36 mouse cellular contexts compared by ENCODE assay signal in genomic region chr5:108518106-108518885, GRCm38 (mm10). TPM values are rescaled to one million over a fixed set of nuclear protein-coding genes. Genes with fewer than 3 reads are reported as not detected.
DNase-seq lines count a peak whose midpoint lies in the region; ATAC-seq and TF ChIP-seq lines count a peak whose summit lies in the region.
"Had no signal": no experiment of that assay in that cellular context is flagged by ENCODE, and none has a peak within 500 bp of the region (broad histone marks: within the 10 kb centered on the region; RNA-seq: fewer than 3 reads in every experiment).

No protein-coding gene starts in this region.

- H3K27me3 ChIP-seq in stomach, postnatal 0 days (ENCODE audit: control insufficient read depth, insufficient read depth, low read length), result no peaks in the 10 kb centered on the region
- H3K27me3 ChIP-seq in midbrain, postnatal 0 days (ENCODE audit: insufficient read depth, low read length), result no peaks in the 10 kb centered on the region
- H3K27me3 ChIP-seq: embryonic facial prominence, embryonic 15.5 days; forebrain, embryonic 13.5 days; heart, embryonic 13.5 days; limb, embryonic 12.5 days; liver, embryonic 15.5 days; neural tube, embryonic 12.5 days had no signal

- no peak for TF ChIP-seq CTCF in stomach, postnatal 0 days (IDR thresholded peaks at IDR 0.05; ENCODE audit: low read depth)
- TF ChIP-seq CTCF in midbrain, postnatal 0 days (IDR thresholded peaks at IDR 0.05), result no peak

- H3K27ac ChIP-seq in stomach, postnatal 0 days (replicated peaks), result no peak overlapping the region
- H3K27ac ChIP-seq in midbrain, postnatal 0 days (ENCODE audit: low read depth, low read length), result no peak overlapping the region
- H3K27ac ChIP-seq: embryonic facial prominence, embryonic 10.5 days; embryonic facial prominence, embryonic 15.5 days; forebrain, embryonic 13.5 days; heart, embryonic 13.5 days; hindbrain, embryonic 14.5 days; left cerebral cortex, adult 2 months; limb, embryonic 12.5 days; liver, embryonic 15.5 days; neural tube, embryonic 12.5 days had no signal

- peak; percentile 80 for DNase-seq in heart, adult 11 months
- DNase-seq in heart, adult 8-10 months (ENCODE audit: low spot score), result no peak
- peak; percentile 81 for DNase-seq in cerebellum, adult 11-12 months
- peak; percentile 82 for DNase-seq in cerebellum, adult 9-11 months
- peak; percentile 9 for DNase-seq in stomach, postnatal 0 days (ENCODE audit: low spot score)
- no peak for DNase-seq in midbrain, postnatal 0 days (ENCODE audit: low spot score)
- no peak for DNase-seq in adrenal gland, postnatal 4 days (ENCODE audit: low spot score in 2 of 2)
- no peak for DNase-seq in kidney, postnatal 14 days
- DNase-seq: adrenal gland, adult 8-10 months; gastrocnemius, postnatal 14 days; heart, postnatal 10 days; kidney, adult 9 months; kidney, postnatal 10 days; lung, embryonic 14.5 days; lung, postnatal 14 days; right cerebral cortex, adult 18-20 months; right cerebral cortex, postnatal 4 days; thymus, postnatal 4 days had no signal

- no peak overlapping the region for H3K9ac ChIP-seq in stomach, postnatal 0 days (ENCODE audit: low read length)
- H3K9ac ChIP-seq in midbrain, postnatal 0 days (replicated peaks; ENCODE audit: low read length, poor library complexity, severe bottlenecking), result no peak overlapping the region
- H3K9ac ChIP-seq: embryonic facial prominence, embryonic 15.5 days; forebrain, embryonic 13.5 days; heart, embryonic 13.5 days; hindbrain, embryonic 14.5 days; limb, embryonic 12.5 days; liver, embryonic 15.5 days; lung, embryonic 14.5 days; neural tube, embryonic 12.5 days had no signal

- 76% methylated on average over 9 of the region's 9 CpGs for WGBS in stomach, postnatal 0 days
- 85% methylated on average over 9 of the region's 9 CpGs for WGBS in midbrain, postnatal 0 days

- no peak overlapping the region for H3K4me3 ChIP-seq in stomach, postnatal 0 days (ENCODE audit: low read depth, low read length)
- H3K4me3 ChIP-seq in midbrain, postnatal 0 days (ENCODE audit: low read depth, low read length), result no peak overlapping the region
- H3K4me3 ChIP-seq: embryonic facial prominence, embryonic 10.5 days; embryonic facial prominence, embryonic 15.5 days; forebrain, embryonic 13.5 days; heart, embryonic 13.5 days; left cerebral cortex, adult 2 months; limb, embryonic 12.5 days; liver, embryonic 15.5 days; myocyte; neural tube, embryonic 12.5 days had no signal

- TF ChIP-seq EP300 in stomach, postnatal 0 days (optimal IDR thresholded peaks at IDR 0.05), result no peak

- H3K4me2 ChIP-seq in stomach, postnatal 0 days (replicated peaks; ENCODE audit: low read depth), result no peak overlapping the region
- no peak overlapping the region for H3K4me2 ChIP-seq in midbrain, postnatal 0 days (ENCODE audit: low read depth, low read length, poor library complexity, severe bottlenecking)
- H3K4me2 ChIP-seq: embryonic facial prominence, embryonic 15.5 days; forebrain, embryonic 13.5 days; heart, embryonic 13.5 days; hindbrain, embryonic 14.5 days; limb, embryonic 12.5 days; liver, embryonic 15.5 days; lung, embryonic 14.5 days; midbrain, embryonic 11.5 days; neural tube, embryonic 12.5 days had no signal

- no peaks in the 10 kb centered on the region for H3K36me3 ChIP-seq in stomach, postnatal 0 days (ENCODE audit: control insufficient read depth, insufficient read depth, low read length)
- H3K36me3 ChIP-seq in midbrain, postnatal 0 days (ENCODE audit: insufficient read depth, low read length), result peaks cover 27% of the 10 kb centered on the region; the same call in 1 of the 2 replicates
- H3K36me3 ChIP-seq: embryonic facial prominence, embryonic 10.5 days; embryonic facial prominence, embryonic 15.5 days; heart, embryonic 13.5 days; limb, embryonic 12.5 days; liver, embryonic 15.5 days had no signal

- H3K9me3 ChIP-seq in stomach, postnatal 0 days (ENCODE audit: control insufficient read depth, low read length), result no peaks in the 10 kb centered on the region
- no peaks in the 10 kb centered on the region for H3K9me3 ChIP-seq in midbrain, postnatal 0 days (ENCODE audit: low read length)
- H3K9me3 ChIP-seq: embryonic facial prominence, embryonic 10.5 days; embryonic facial prominence, embryonic 15.5 days; forebrain, embryonic 13.5 days; heart, embryonic 13.5 days; limb, embryonic 12.5 days; liver, embryonic 15.5 days; neural tube, embryonic 12.5 days had no signal

- no peaks in the 10 kb centered on the region for H3K4me1 ChIP-seq in stomach, postnatal 0 days (replicated peaks; ENCODE audit: control insufficient read depth, insufficient read depth)
- no peaks in the 10 kb centered on the region for H3K4me1 ChIP-seq in midbrain, postnatal 0 days (ENCODE audit: insufficient read depth, low read length)
- H3K4me1 ChIP-seq: embryonic facial prominence, embryonic 15.5 days; heart, embryonic 13.5 days; neural tube, embryonic 12.5 days had no signal

- ATAC-seq in stomach, postnatal 0 days (ENCODE audit: low FRiP score, low TSS enrichment), result no peak
- no peak for ATAC-seq in midbrain, postnatal 0 days (ENCODE audit: low FRiP score)
- ATAC-seq: forebrain, embryonic 13.5 days; intestine, postnatal 0 days; midbrain, embryonic 16.5 days had no signal

RNA-seq across cellular contexts. Expression of gene Cplx1, which starts 31.5 kb away (rescaled TPM):
- total RNA-seq in heart, adult 8-10 months (2022), result under 1 TPM; 0.22 to 0.24 (median 0.22) TPM
- polyA plus RNA-seq in stomach, postnatal 0 days (2015; fragmentation: Nextera tagmentation; extraction: Ambion mirVana), result 1.8 and 2.2 TPM in 2 replicates
- 47.2 and 66.4 TPM in 2 replicates for total RNA-seq in midbrain, postnatal 0 days (2014; rRNA removed)
- polyA plus RNA-seq in midbrain, postnatal 0 days (2015; fragmentation: Nextera tagmentation; extraction: Ambion mirVana), result 97.4 and 117 TPM in 2 replicates
- 10 to 100 TPM in 1 of 2 experiments, 1 to 10 TPM in 1; 8.7 to 13.1 TPM for total RNA-seq in adrenal gland, postnatal 4 days (2021)
- total RNA-seq: granulocyte monocyte progenitor cell, adult 5-6 weeks; hematopoietic stem cell, adult 5-6 weeks; liver, adult 2 months; megakaryocyte, adult 5-6 weeks had no signal
- polyA plus RNA-seq: liver, adult 2 months; myocyte; spleen, adult 2 months had no signal

RNA-seq across cellular contexts. Expression of gene Pcgf3, which starts 57.3 kb away (rescaled TPM):
- total RNA-seq in heart, adult 8-10 months (2022), result 10 to 100 TPM; 29.3 to 32.0 (median 31.5) TPM
- 10.0 and 11.3 TPM in 2 replicates for polyA plus RNA-seq in stomach, postnatal 0 days (2015; fragmentation: Nextera tagmentation; extraction: Ambion mirVana)
- total RNA-seq in midbrain, postnatal 0 days (2014; rRNA removed), result 34.9 and 37.5 TPM in 2 replicates
- 14.5 and 17.6 TPM in 2 replicates for polyA plus RNA-seq in midbrain, postnatal 0 days (2015; fragmentation: Nextera tagmentation; extraction: Ambion mirVana)
- total RNA-seq in adrenal gland, postnatal 4 days (2021), result 10 to 100 TPM; 57.1 to 57.6 TPM

Comparison
In these comparisons a context has a peak if more than half of its experiments do, and no peak if none do; other contexts are left out.
1. DNase-seq: peak in heart, adult 11 months (single experiment), cerebellum, adult 11-12 months (single experiment), cerebellum, adult 9-11 months (single experiment) and stomach, postnatal 0 days (single experiment); none in heart, adult 8-10 months (single experiment), midbrain, postnatal 0 days (single experiment), adrenal gland, postnatal 4 days (0 of 2) and kidney, postnatal 14 days (single experiment).
2. RNA of gene Cplx1, which starts 31.5 kb away (total RNA-seq): 47.2 to 66.4 TPM in midbrain, postnatal 0 days and 8.7 to 13.1 TPM in adrenal gland, postnatal 4 days; 0.22 to 0.24 TPM in heart, adult 8-10 months; every median in the first group is over 4 times any median in the second.